In the genomic region with DNA sequence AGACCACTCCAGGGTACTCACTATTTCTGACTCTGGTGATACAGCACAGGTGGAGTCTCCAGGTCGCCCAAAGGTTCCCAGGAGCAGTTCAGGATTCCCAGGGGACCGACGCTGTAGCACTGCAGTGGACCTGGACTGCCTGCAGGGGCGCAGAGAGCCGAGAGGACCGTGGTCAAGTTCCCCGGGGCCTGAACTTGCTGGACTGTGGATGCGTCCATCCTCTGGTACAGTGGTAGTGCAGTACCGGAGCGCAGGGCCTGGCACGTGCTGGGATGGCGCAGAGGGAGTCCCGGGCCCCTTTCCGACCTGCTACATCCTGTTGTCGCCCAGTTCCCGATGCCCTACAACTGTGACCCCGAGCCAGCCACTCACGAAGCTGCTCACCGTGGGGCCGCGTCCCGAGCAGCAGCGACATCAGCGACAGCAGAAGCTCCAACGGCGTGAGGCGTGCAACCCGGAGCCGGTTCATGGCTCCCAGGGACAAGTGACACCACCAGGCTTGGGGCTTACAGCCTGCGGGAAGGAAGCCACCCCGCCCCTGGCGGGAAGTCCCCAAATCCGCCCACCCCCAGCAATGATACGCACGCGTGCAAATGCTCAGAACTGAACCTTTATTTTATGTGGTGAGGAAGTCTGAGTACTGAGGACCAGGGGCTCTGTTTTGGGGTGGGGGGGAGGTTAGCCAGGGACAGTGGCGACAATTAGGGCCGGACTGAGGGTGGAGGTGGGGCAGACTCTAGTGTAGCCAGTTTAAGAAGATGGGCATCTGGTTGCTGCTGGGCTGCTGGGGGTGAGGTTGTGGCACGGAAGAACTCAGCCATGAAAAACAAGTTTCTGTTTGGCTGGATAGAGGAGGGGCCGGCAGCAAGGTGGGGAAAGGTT, we compare ENCODE assay signal across 8 mouse cellular contexts. TPM values are rescaled to one million over a fixed set of nuclear protein-coding genes. Genes with fewer than 3 reads are reported as not detected.
DNase-seq lines count a peak whose midpoint lies in the region; ATAC-seq and TF ChIP-seq lines count a peak whose summit lies in the region.

Gene Il27ra (minus strand): TSS at position 524 of the 882 bp plus-strand sequence.

- H3K4me2 ChIP-seq in heart, embryonic 15.5 days: peak within 1 kb of the TSS; percentile 89
- H3K4me2 ChIP-seq in kidney, postnatal 0 days (ENCODE audit: low read length): peak within 1 kb of the TSS; percentile 56
- H3K4me2 ChIP-seq in lung, postnatal 0 days (replicated peaks; ENCODE audit: low read depth, low read length): peak within 1 kb of the TSS; percentile 52

- no peaks in the 10 kb centered on the region for H3K9me3 ChIP-seq in heart, embryonic 15.5 days (replicated peaks)
- H3K9me3 ChIP-seq in kidney, postnatal 0 days (replicated peaks; ENCODE audit: low read length): no peaks in the 10 kb centered on the region
- H3K9me3 ChIP-seq in lung, postnatal 0 days (ENCODE audit: low read length): no peaks in the 10 kb centered on the region

- peak; percentile 76 for TF ChIP-seq CTCF in kidney, postnatal 0 days (IDR thresholded peaks at IDR 0.05; ENCODE audit: low read depth)
- peak; percentile 89 for TF ChIP-seq CTCF in lung, postnatal 0 days (IDR thresholded peaks at IDR 0.05)

- 0 out of 2 replicates have a peak within 1 kb of the TSS, but pooled peaks have one; percentile 37 for H3K27ac ChIP-seq in heart, embryonic 15.5 days
- no peak within 1 kb of the TSS for H3K27ac ChIP-seq in kidney, postnatal 0 days
- no peak within 1 kb of the TSS for H3K27ac ChIP-seq in lung, postnatal 0 days (ENCODE audit: low read length)

- no peak for TF ChIP-seq EP300 in lung, postnatal 0 days (IDR thresholded peaks at IDR 0.05)

- peaks cover 26% of the 10 kb centered on the region for H3K4me1 ChIP-seq in heart, embryonic 15.5 days (replicated peaks)
- no peaks in the 10 kb centered on the region; the same call in 1 of the 2 replicates for H3K4me1 ChIP-seq in kidney, postnatal 0 days (replicated peaks; ENCODE audit: insufficient read depth, low read length)
- H3K4me1 ChIP-seq in lung, postnatal 0 days (ENCODE audit: insufficient read depth, low read depth, low read length): peaks cover 4% of the 10 kb centered on the region; the same call in 1 of the 2 replicates

- H3K9ac ChIP-seq in heart, embryonic 15.5 days: peak within 1 kb of the TSS; percentile 58
- H3K9ac ChIP-seq in kidney, postnatal 0 days (ENCODE audit: low read depth, low read length): peak within 1 kb of the TSS; percentile 36; the same call in 1 of the 2 replicates
- H3K9ac ChIP-seq in lung, postnatal 0 days (replicated peaks; ENCODE audit: low read depth): no peak within 1 kb of the TSS

- peak within 1 kb of the TSS; percentile 56 for H3K4me3 ChIP-seq in heart, embryonic 15.5 days
- H3K4me3 ChIP-seq in kidney, postnatal 0 days (replicated peaks; ENCODE audit: low read depth, low read length): peak within 1 kb of the TSS; percentile 22
- H3K4me3 ChIP-seq in lung, postnatal 0 days (ENCODE audit: low read depth, low read length): peak within 1 kb of the TSS; percentile 24

- WGBS in heart, embryonic 15.5 days: 3% methylated on average over 40 of the region's 40 CpGs
- 3% methylated on average over 40 of the region's 40 CpGs for WGBS in kidney, postnatal 0 days
- WGBS in lung, postnatal 0 days: 3% methylated on average over 39 of the region's 40 CpGs

- peak; percentile 67; the same call in 1 of the 2 replicates for ATAC-seq in erythroblast, adult 5-6 weeks (replicated peaks; ENCODE audit: low FRiP score, poor library complexity, severe bottlenecking)
- peak; percentile 70 for ATAC-seq in heart, embryonic 15.5 days (replicated peaks; ENCODE audit: insufficient number of reproducible peaks, insufficient read depth, low FRiP score, low read depth)
- ATAC-seq in kidney, postnatal 0 days (replicated peaks; ENCODE audit: low FRiP score, low read depth): peak; percentile 87
- ATAC-seq in lung, postnatal 0 days: peak; percentile 85

- peaks cover 35% of the 10 kb centered on the region for H3K27me3 ChIP-seq in heart, embryonic 15.5 days
- H3K27me3 ChIP-seq in kidney, postnatal 0 days (ENCODE audit: insufficient read depth, low read length): peaks cover 15% of the 10 kb centered on the region
- H3K27me3 ChIP-seq in lung, postnatal 0 days (replicated peaks; ENCODE audit: insufficient read depth, low read length): peaks cover 24% of the 10 kb centered on the region

- peak; percentile 91 for DNase-seq in CD4-positive helper T cell, adult 2 months (ENCODE audit: low read depth, low spot score)
- peak; percentile 59 for DNase-seq in ZHBTc4 (ENCODE audit: low read depth, low spot score)
- DNase-seq in kidney, postnatal 0 days (ENCODE audit: low spot score): peak; percentile 88
- peak; percentile 82 for DNase-seq in lung, postnatal 0 days (ENCODE audit: low spot score)
- peak; percentile 55 for DNase-seq in ovary, postnatal 14 days (ENCODE audit: low spot score)
- peak; percentile 85 for DNase-seq in thymus, postnatal 14 days

- H3K36me3 ChIP-seq in heart, embryonic 15.5 days: no peaks in the 10 kb centered on the region
- H3K36me3 ChIP-seq in kidney, postnatal 0 days (ENCODE audit: insufficient read depth, low read length): no peaks in the 10 kb centered on the region
- no peaks in the 10 kb centered on the region for H3K36me3 ChIP-seq in lung, postnatal 0 days (ENCODE audit: insufficient read depth, low read length)

RNA-seq across cellular contexts. Expression of gene Il27ra, which starts in this region (rescaled TPM):
- 0.63 and 0.96 TPM in 2 replicates for total RNA-seq in erythroblast, adult 5-6 weeks (2015; ENCODE audit: low replicate concordance)
- 0.17 TPM in 1 of 2 replicates, not detected in the other for total RNA-seq in erythroblast, adult 5-6 weeks (2017; ENCODE audit: low replicate concordance)
- polyA plus RNA-seq in heart, embryonic 15.5 days (2015; fragmentation: Nextera tagmentation; extraction: Ambion mirVana): 5.4 and 6.6 TPM in 2 replicates
- 1.2 and 1.3 TPM in 2 replicates for polyA plus RNA-seq in kidney, postnatal 0 days (2015; fragmentation: Nextera tagmentation; extraction: Ambion mirVana)
- 0.56 and 0.93 TPM in 2 replicates for polyA plus RNA-seq in lung, postnatal 0 days (2015; fragmentation: Nextera tagmentation; extraction: Ambion mirVana)

Comparison
In these comparisons a context has a peak if more than half of its experiments do, and no peak if none do; other contexts are left out.
1. Peak in ATAC-seq in erythroblast, adult 5-6 weeks; RNA of the gene not detected or under 1 TPM.
2. Peak in DNase-seq, ATAC-seq, H3K4me3 ChIP-seq and H3K4me2 ChIP-seq in lung, postnatal 0 days; RNA of the gene not detected or under 1 TPM.